Mouse (Mus musculus) small intestine, adult 2 months (tissue): ENCODE data around the gene Anxa5.

ENCODE experiments used
- CTCF ChIP-seq: fragments of 200-500 bp; IDR thresholded peaks from 2 replicates; pipeline ENCODE4 v1.5.1; 2012; ENCODE audit warnings: low read depth, mild to moderate bottlenecking, control low read depth, inconsistent platforms, low read length, moderate library complexity, mixed read lengths; ENCODE audit not compliant: insufficient replicate concordance, insufficient read length; ENCODE audit errors: extremely low read depth
- POLR2A ChIP-seq: fragments of 200-500 bp; IDR thresholded peaks from 2 replicates; pipeline ENCODE4 v1.6.1; 2012; ENCODE audit warnings: low read depth, mild to moderate bottlenecking, control low read depth, inconsistent platforms, low read length, moderate library complexity

DNA sequence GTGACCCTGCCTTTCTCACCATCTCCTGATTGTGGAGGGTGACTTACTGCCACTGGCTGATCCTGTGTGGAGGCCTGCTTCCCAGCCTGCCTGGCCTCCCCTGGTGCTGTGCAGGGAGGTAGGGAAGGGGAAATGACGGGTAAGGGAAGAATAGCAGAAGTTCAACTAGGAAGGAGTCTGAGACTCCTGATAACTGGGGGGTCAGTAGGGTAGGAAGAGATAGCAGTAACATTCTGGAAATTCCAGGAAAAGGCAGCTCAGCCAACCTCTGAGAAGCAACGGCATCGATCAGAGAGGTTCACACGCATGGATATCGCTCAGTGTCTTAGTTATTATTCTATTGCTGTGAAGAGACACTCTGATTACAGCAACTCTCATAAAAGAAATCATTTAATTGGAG, 15.8 kb upstream of the Anxa5 start:
- no peak for TF ChIP-seq CTCF
- no peak for TF ChIP-seq POLR2A
